Mouse (Mus musculus) megakaryocyte-erythroid progenitor cell, adult 5-6 weeks (primary cell): Measurements from ENCODE around the gene Cd9. TPM values are rescaled to one million over a fixed set of nuclear protein-coding genes. Genes with fewer than 3 reads are reported as not detected.
"Not testable (repeated sequence)": the region's sequence is repeated elsewhere in the genome, so short reads cannot be mapped to it uniquely, and the experiment has no call there.

ENCODE experiments used
- ATAC-seq: replicated peaks from 2 replicates; pipeline ENCODE4 v1.8.0; 2016; ENCODE audit warnings: mild to moderate bottlenecking, inconsistent platforms; ENCODE audit not compliant: severe bottlenecking, poor library complexity, low FRiP score, low TSS enrichment
- total RNA-seq, 2 experiments: library from RNA; stranded (forward) in 1 of 2; stranded (reverse) in 1 of 2; fragments of 200-1000, 215-1000 nt in 1 of 2; fragments of >200 nt in 1 of 2; fragmentation: Nextera tagmentation in 1 of 2; gene quantifications; 2 replicates each; pipeline ENCODE4 v1.2.3; 2014 to 2017

Gene Cd9
- total RNA-seq, 2 experiments from 2014 or later: 9.5 to 34.1 TPM

DNA sequence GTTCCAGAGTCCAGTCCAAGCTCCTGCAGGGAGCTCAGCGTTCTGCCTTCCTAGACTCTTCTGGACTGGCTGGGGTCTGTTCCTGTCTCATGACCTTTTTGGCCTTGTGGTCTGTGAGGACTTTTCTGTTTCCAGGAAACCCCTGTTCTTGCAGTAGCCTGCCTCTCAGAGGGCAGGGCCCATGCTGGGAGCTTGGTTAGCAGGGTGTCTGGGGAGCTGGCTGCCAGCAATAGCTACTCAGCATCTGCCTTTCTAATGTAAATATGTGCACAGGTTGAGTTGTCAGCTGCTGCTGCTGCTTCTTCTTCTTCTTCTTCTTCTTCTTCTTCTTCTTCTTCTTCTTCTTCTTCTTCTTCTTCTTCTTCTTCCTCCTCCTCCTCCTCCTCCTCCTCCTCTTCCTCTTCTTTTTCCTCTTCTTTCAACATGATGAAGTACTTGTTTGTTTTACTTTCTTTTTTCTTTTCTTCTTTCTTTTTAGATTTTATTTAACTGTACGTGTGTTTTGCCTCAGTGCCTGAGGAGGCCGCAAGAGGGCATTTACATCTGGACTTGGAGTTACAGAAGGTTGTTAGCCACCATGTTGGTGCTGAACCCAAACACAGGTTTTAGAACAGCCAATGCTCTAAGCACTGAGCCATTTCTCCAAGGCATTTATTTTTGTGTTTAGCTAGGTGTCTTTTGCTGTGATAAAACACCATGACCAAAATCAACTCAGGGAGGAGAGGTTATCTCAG is 10.2 kb upstream of the Cd9 start:
- ATAC-seq: no peak

GRCm38 (mm10) chr6:125503186-125503802 is 8.7 kb upstream of the Cd9 start:
- no peak for ATAC-seq

DNA sequence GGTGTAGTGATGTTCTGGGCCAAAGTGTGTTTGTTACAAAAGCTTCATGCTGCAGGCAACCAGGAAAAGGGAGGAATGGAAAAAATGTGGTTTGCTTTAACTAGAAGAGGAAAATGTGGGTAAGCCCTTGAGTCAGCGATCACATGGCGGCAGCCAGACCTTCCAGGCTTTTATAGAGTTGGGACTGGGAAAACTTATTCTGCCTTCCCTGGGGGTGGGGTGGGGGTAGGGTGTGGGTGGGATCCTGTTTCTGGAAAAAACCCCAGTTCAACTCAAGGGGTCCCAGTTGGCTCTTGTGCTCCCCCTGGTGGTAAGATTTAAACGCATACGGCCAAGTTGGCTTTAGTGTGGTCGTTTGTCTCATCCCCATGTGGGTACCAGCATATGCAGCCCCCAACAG is 3.5 kb upstream of the Cd9 start:
- no peak for ATAC-seq

DNA sequence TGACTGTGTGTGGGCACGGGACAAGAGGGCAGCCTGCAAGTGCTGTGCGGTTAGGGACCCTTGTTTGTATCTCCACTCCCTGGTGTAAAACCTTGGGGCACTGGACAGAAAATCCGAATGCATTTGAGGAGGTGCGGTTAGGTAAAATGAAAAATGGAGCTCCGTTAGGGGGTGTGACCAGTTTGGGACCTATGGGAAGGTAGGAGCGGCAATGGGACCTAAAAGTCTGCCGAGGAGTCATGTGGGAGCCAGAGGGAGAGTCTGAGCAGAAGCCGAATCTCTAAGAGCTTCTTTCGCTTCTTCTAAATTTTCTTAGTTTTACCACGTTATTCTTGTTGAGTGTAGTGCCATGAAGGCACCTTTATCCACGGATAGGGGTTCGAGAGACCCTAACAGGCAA is 1.8 kb upstream of the Cd9 start:
- no peak for ATAC-seq

- ATAC-seq: no peak
Observed at GRCm38 (mm10) chr6:125495361-125495760, 770 bp upstream of the Cd9 start.

DNA sequence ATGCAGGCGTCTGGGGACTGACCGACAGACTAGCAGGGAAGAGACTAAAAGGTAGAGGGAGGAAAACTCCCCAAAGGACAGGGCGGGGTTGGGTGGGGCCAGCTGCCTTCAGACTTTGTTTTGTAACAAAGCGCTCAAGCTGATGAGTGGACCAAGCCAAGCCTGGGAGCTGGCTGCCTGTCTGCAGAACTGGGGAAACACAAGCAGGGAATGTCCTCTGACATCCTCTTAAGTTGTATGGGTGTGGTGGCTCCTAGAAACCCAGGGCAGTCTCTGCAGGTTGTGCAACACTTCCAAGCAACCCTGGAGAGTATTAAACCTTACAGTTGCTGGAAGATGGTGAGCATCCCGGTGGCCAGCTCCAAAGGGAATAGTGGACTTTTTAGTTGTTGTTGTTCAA is 1.4 kb downstream of the Cd9 start:
- no peak for ATAC-seq

DNA sequence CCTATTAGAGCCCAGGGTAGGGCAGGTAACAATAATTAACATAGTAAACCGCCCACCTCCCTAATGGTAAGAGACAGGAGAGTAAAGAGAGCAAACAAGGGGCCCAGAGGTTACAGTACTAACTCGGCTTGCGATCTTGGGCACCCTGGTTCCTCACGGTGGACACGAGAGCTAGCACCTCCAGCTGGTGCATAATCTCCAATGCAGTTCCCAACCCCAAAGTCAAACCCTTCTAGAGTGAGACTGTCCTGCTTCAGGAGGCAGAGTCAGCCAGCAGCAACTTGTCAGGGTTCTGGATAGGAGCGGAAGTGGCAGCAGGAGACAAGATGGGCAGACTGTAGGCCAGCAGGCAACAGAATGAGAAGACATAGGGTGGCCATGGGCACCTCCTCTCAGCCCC is 1.9 kb downstream of the Cd9 start:
- ATAC-seq: no peak

DNA sequence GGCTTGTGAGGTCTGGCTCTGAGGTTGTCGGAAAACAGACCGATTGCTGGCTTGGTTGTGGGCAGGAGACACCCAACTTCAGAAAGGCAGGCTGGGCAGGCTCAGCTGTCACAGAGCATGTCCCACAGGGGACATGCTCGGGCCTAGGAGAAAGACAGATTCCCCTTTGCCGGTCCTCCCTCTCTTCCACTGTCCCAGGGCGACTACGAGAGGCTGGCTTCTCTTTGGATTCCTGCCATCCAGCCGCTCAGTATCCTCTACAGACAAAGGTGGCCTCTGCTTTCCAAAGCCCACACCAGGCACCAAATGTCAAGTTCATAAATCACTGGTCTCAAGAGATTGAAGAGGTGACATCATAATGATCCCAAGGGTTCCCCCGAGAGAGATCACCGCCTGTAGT is 2.6 kb downstream of the Cd9 start:
- no peak for ATAC-seq

DNA sequence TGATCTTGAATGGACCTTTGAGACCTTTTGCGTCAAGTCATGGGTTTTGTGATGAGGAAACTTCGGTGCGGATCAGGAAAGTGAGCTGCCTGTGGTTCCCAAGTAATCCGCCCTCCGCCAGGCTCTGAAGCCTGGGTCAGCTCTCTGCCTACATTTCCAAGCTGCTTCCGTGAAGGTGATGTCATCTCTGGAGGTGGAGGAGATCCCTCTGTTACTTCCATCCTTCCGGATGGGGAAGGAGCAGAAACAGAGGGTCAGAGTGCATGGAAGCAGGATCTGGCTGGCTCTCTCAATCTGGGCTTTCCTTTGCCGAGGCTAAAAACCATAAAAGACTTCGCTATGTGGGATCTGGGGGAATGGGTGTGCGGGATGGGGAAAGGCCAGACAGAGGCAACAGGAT is 3.2 kb downstream of the Cd9 start:
- no peak for ATAC-seq

- ATAC-seq: no peak
Observed at GRCm38 (mm10) chr6:125489881-125490559, 4.6 kb downstream of the Cd9 start.

DNA sequence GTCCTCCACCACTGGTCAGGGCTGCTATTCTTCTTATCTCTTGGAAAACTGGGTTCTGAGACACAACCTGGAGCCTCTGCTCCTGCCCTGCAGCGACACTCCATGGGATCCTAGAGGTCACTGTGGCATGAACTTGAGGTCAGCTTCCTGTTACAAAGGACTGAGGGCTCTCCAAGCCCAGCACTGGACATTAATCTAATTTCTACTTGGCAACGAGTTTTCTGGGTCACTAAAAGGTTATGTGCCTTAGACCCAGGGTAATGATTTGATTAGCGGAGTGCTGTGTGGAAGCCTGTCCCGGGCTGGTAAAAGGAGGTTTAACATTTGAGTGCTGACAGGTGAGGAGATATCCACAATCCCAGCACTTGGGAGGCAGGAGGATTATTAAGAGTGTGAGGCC is 9.0 kb downstream of the Cd9 start:
- no peak for ATAC-seq

DNA sequence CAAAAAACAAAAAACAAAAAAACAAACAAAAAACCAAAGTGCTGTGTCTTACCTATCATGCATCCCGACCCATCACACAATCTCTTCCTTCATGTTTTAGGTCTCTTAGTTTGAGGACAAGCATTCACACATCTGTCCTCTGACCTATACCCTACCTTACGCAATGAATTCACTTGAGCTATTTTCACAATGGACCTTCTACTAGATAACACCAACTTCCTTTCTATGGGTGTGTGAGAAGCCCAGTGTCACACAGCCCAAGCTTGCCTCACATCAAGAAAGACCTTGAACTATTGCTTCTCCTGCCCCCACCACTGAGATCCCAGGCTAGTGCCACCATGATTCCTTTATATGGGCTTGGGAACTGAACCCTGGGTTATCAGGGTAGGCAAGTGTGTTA is 9.9 kb downstream of the Cd9 start:
- no peak for ATAC-seq

DNA sequence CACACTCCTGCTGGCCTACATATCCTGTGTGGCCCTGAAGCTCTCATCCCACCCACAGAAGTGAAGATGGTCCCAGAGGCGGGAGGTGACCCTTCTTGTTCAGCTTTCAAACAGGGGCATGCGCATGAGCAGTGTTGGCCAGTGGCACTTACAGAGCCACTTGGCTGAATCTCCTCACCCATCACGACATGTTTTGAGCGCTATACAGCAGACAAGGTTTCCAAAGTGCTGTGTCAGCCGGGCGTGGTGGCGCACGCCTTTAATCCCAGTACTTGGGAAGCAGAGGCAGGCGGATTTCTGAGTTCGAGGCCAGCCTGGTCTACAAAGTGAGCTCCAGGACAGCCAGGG is 10.3 kb downstream of the Cd9 start:
- ATAC-seq: not testable (repeated sequence)

DNA sequence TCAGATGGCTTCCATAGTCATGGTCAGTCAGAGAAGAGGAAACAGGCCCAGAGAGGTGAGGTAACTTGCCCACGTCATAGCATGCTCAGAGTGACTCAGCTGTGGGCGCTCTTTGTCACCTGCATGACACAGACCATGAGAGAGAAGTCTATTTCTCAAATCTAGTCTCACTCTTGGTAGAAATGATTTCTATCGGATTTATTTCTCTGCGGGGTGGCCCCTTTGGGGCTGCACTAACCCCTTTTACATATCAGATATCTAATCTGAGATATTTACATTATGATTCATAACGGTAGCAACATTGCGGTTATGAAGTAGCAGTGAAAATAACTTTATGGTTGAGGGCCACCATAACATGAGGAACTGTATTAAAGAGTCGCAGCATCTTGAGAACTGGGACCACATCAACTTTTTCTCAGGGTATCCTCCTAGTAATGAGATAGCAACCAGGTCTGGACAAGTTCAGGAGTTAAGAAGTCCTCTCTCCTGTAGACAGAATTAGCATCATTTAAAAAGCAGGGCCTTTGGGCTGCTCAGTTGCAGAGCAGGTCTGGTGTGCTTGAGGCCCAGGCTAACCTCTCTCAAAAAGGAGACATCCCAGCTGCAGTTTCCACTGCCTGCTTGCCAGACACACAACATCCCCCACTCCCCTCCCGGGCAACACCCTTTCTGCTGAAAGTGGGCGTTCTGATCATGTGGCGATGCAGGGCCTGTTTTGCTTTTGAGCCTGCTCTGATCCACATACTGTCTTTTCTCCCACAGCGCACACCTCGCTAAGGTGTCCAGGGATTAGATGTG is 10.9 kb downstream of the Cd9 start:
- no peak for ATAC-seq

DNA sequence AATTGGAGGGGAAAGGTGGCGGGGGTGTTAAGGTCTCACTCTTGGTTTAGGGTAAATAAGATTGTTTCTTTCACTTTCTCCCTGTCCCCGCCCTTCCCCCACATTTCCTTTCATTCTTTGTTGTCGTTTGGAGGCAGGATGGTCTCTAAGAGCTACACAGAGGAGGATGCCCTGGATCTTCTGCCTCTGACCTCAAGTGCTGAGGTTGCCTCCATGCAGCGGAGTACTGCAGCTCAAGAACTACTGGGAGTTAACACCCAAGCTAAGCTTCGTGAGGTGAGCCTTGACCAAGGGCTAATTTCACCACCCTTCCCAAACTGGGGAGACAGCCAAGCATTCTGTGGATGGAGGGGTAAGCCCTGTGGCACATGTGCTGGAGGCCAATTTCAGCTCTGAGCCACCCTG is 12.2 kb downstream of the Cd9 start:
- ATAC-seq: no peak

DNA sequence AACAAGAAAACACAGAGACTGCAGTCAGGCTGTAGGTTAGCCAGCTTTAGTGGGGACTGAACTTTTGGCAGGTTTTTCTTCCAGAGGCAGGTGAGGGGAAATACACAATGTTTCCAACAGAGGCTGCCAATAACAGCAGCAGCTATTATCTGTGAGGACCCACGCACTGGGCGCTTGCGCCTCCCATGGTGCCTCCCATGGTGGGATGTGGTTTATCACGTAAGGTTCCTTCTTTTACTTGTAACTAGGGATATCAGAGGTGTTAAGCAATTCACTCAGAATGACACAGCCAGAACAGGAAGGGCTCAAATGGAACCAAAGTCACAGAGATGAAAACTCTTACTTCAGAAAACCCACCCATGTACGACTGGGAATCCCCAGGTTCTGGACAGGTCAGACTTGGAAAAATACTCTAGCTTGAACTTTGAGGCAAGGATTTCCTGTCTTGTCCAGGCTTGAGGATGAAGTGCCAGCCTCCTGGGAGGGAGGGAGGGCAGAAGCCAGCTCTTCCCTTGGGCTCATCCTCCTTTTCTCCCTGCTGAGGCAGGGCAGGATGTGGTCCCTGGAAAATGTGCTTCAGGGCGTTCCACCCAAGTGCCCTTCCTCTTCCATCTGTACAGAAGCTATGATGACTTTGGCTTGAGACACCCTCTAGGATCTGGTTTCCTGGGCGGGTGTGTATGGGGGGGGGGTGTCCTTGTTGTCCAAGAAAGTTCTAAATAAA is 12.8 kb downstream of the Cd9 start:
- peak; percentile 58 for ATAC-seq

DNA sequence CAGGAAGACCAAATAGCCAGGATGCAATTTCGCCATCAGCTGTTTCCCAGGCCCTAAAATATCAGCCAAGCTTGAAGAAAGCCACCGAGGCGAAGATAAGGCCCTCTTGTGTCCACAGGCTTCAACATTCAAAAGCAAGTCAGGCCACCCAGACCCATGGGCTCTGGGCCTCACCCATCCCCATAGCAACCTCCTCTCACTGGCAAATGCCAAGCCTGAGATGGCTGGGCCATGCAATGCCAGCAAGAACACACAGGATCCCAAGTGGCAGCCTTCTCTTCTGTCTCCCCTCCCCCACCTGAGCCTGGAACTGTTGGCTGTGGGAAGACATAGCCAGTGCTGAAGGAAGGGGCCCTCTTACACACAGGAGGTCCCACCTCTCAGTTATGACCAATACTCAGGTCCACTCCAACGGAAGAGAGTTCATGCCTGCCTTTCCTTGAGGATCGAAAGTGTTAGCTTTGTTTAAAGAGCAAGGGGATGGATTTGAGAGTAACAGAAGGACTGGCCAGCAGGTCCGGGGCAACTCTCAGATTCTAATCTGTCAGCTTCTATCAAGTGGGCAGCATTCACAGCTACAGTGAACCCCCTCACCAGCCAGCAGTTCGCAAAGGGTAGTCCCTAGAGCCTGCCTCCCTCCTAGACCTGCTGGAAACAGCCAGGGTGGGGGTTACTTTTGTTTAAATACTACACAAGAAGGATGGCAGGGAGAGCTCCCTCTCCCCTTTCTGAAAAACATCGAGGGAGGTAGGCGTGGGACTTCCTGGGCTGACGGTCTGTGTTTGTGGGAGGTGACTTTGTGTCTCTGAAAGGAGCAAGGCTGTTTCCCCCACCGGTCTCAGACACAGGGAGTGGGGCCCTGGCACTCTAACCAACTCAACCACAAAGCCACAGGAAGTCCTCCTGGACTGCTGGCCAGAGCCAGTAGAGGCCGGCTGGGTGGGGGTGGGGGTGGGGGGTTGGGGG is 13.9 kb downstream of the Cd9 start:
- ATAC-seq: peak; percentile 33

DNA sequence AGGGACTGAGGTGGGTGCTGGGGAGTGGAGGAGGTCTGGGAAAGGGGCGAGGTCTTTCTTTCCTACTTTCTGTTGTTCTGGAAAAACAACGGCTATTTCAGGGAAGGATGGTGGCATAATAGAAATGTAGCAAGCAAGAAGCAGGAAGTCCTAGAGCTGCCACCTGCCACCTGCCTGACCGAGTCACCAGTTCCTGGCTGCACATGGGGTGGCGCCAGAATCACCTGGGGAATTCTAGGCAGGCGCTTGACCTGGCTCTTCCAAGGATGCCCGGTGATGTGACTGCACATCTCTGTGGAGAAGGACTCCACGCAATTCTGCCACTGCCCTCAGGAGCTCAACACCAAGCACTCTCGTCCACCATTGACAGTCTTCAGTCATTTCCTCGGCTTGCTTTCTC is 15.2 kb downstream of the Cd9 start:
- no peak for ATAC-seq
